Mouse (Mus musculus): ENCODE measurements around the gene Pdia4.
"Not testable (repeated sequence)": the region's sequence is repeated elsewhere in the genome, so short reads cannot be mapped to it uniquely, and the experiment has no call there.

The Pdia4 gene

DNA sequence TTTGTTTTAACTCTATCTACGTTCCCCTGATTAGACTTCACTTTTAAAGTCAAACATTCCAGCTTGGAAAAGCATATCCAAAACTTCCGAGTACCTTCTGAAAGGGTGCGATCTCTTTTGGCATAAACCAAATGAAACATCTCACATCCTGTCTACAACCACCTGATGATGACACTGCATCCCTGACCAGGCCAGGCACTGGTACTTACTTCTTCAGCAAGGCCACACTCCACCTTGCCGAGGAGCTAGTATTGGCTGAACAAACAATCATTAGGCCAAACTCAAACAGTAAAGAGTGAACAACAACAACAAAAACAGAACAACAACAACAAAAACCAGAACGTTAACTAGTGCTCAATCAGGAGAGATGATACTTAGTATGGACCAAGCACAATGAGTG is 1.9 kb downstream of the Pdia4 start:
- DNase-seq (ENCODE audit: low read depth in 2 of 2, low spot score in 2 of 2) = no peak

DNA sequence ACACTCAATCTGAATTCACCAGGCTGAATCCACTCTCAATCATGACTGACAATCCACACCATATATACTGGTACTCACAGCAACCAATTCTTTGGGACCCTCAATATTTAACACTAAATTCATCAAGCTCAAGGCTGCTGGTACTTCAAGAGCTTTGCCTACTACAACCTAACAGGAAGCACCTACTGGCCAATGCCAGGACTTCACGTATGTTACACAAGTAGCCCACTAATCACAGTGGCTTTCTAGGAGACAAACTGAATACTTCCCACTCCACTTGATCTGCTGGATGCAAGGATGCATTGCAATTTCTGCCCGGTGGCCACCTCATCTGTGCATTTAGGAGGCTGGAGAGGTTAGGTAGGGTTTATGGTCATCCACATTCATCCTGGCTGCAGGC is 3.0 kb downstream of the Pdia4 start:
- no peak for DNase-seq (ENCODE audit: low read depth in 2 of 2, low spot score in 2 of 2)

DNA sequence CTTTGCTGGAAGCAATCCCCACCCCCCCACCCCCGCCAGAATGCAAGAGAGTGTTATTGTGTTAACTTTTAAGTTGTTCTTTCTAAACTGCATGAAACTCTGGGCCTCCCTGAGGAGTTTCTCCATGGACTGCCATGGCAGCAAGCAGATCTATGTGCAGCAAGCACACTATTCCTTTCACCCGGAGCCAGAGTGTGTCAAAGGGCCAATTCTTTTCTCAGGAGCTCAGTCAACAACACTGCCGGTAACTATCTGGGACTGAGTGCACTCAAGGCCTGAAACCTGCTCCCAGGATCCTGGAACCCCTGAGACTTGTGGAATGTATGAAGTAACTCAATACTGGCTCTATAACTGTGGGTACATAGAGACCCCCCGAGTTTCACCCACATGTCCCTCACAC is 4.2 kb downstream of the Pdia4 start:
- no peak for DNase-seq (ENCODE audit: low read depth in 2 of 2, low spot score in 2 of 2)

DNA sequence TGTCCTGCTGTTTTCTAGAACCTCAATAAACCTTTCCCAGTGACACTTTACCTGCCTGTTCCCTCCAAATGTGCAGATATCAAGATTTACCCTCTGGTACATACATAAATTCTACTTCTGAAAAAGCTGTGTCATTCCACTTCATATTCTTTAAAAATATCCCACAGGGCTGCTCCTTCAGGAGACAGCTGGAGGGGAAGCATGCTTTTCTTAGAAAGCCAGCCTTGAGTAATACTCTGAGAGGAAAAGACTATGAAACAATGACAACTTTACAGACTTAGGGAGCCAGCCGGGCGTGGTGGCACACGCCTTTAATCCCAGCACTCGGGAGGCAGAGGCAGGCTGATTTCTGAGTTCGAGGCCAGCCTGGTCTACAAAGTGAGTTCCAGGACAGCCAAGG is 4.7 kb downstream of the Pdia4 start:
- DNase-seq (ENCODE audit: low read depth in 2 of 2, low spot score in 2 of 2) = no peak

DNA sequence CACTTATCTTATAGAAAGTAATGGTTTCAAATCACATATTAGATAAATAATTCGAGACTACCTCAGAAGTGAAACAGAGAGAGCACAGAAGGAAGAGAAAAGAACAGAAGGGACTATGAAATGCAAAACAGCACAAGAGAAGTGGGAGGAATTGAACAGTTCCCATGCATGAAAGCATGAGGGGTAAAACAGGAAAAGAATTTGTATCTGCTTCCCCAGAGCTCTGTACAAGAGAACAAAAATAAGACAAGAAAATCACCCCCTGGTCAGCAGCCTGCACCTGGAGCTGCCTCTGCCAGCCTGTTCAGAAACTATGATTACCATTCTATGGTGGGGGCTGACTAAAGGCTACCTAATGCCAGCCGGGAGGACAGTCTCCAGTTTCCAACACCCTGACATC is 5.8 kb downstream of the Pdia4 start:
- no peak for DNase-seq (ENCODE audit: low read depth in 2 of 2, low spot score in 2 of 2)

DNA sequence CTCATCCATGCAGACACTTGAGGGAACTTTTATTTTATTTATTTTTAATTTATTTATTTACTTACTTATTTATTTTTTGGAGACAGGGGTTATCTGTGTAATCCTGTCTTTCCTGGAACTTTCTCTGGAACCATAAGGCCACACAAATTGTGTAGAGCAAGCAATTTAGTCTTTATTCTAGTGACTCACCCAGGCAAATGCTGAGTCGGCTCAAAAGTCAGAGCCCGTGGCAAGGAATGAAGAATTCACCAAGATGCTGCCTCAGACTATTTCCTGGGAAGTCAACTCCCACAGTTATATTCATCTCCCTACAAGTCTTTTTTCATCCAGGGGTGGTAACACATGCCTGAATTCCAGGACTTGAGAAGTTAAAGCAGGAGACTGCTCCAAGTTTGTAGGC is 7.7 kb downstream of the Pdia4 start:
- no peak for DNase-seq (ENCODE audit: low read depth in 2 of 2, low spot score in 2 of 2)

DNA sequence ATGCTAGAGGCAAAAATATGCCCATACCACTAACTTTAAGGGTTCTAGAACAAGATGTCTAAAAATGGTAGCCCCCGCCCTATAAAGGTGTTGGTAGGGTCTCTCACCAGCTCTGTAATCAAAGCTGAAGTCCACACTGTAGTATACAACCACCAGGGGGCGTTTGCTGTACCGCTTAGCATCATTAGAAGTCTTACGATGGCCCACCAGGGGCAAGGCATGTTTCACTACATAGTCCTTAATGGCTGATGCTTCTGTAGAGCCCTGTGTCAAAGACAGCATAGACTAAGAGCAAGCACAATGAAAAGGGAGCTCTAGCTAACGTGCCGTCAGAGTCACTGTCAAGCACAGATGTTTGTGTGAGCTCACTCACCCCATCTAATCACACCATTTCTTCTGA is 14.2 kb downstream of the Pdia4 start:
- peak; percentile 67 to 74 for DNase-seq (ENCODE audit: low read depth in 2 of 2, low spot score in 2 of 2)

DNA sequence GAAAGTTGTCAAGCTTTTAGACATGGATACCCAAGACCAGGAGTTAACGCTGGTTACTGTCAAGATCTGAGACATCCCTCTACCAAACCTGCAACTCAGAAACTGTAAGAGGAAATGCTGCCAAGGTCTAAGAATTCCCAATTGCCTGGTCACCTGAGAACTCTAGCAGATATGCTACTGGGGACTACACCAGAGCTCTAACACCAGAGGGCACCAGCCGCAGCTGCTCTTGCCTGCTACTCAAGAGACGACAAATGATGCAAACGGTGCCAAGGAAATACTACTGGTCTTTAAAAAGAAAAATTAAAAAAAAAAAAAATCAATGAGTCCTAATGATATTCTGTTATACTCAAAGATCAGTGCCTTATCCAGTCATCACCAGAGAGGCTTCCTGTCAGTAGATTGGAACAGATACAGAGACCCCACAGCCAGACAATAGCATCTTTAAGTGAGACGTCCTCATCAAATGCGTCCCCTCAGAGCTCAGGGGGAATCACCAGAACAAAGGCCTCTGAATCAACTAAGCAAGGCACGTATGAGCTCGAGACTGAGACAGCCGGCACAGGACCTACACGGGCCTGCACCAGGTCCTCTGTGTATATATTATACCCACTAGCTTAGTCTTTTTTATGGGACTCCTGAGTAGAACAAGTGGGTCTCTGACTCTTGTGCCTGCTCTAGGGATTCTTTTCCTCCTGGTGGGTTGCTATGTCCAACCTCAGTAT is 19.0 kb downstream of the Pdia4 start:
- DNase-seq (ENCODE audit: low read depth in 2 of 2, low spot score in 2 of 2) = no peak

DNA sequence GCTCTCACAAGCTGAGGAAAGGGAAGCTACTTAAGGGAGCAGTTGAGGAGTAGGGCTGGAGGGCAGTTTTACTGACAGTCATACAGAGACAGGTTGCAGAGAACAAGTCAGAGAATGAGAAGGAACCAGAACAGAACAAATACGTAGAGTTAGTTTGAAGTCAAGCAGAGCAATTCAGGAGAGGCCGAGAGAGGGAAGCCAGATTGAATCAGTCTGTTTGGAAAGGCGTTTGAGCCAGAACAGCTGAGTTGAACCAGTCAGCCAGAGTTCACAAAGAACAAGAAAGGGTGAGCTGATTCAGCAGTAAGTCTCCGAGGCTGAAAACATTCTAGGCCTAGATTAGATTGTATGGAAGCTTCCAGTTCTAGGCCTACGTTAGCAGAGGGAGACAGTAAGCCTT is 19.9 kb downstream of the Pdia4 start:
- no peak for DNase-seq (ENCODE audit: low read depth in 2 of 2, low spot score in 2 of 2)

DNA sequence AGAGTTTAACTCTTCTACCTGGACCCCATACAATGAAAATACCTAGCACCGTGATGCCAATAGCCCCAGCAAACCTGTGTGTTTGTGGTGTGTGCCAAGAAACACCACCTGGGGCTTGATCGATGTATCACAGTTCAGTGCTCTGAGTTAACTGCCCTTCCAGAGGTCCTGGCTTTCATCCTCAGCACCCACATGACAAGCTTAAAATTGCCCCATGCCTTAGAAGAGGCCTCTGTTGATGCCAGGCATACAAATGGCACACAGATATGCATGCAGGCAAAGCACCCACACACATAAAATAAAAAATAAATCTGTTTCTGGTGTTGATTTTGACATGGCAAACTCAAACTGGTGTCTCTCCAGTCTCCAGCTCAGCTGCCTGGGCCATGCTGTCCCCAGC is 20.7 kb downstream of the Pdia4 start:
- DNase-seq (ENCODE audit: low read depth in 2 of 2, low spot score in 2 of 2) = no peak

DNA sequence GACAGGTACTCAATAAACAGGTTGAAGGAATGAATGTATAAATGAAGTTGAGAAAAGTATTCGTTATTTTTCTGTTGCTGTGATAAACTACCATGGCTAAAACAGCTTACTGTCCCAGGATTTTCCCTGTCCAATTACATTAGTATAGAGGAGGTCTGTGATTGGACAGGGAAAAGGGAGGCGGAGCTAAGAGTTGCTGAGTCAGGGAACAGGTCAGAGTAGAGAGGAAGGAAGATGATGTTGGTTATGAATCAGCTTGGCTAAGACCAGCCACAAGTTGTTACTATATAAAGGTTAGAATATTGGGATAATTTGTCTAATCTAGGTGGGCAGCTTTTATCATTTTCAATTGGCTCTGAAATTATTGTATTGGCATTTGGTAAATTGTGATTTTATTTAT is 22.5 kb downstream of the Pdia4 start:
- DNase-seq (ENCODE audit: low read depth in 2 of 2, low spot score in 2 of 2) = no peak

DNA sequence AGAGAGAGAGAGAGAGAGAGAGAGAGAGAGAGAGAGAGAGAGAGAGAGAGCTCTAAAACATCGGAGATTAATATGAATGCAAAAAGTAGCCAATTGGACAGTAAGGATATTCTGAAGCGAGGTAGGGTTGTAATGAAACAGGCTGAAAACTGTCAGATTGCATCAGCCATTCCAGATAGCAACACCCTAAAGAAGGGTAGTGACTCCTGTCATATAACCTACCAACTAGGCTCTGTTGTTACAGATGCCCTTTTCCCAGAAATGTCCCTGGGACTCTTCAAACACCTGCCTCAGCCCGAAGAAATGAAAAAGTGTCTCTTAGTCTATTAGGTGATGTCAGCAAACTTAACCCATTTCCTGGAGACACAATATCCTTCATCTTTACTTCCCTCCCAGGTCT is 24.4 kb downstream of the Pdia4 start:
- no peak for DNase-seq (ENCODE audit: low read depth in 2 of 2, low spot score in 2 of 2)

DNA sequence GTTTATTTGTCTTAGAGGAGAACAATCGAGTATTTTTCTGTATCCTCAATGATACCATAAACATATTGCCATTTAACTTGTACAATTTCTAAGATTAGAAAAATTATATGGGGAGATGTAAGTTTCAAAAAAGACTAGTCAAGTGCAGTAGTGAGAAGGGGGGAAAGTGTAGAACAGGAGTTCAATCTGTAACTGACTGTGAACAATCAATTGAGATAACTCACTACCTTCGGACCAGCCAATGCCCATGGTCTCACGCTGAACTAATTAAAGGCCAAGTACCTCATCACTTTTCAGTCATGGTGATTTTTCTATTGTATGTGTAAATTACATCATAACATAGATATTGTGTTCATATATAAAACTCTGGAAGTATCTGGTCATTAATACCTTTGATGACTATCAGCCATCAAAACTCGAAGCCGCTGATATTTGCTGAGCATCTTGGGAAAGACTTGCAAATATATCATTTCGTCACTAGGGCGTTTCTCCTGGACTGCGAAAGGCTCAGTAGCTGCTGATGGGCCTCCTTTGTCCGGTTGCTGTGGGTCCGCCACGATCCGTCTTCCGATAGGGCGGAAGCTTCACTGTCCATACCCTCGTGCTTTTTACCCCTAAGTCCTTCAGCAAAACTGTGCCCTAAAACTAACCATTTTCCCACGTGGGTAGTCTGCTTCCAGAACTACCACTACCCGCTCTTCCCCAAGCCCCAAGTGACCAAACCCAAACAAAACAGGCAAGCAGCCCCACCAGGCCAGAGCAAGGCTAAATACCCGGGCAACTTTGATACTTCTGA is 25.1 kb downstream of the Pdia4 start:
- DNase-seq (ENCODE audit: low read depth in 2 of 2, low spot score in 2 of 2) = peak; percentile 73 to 76

DNA sequence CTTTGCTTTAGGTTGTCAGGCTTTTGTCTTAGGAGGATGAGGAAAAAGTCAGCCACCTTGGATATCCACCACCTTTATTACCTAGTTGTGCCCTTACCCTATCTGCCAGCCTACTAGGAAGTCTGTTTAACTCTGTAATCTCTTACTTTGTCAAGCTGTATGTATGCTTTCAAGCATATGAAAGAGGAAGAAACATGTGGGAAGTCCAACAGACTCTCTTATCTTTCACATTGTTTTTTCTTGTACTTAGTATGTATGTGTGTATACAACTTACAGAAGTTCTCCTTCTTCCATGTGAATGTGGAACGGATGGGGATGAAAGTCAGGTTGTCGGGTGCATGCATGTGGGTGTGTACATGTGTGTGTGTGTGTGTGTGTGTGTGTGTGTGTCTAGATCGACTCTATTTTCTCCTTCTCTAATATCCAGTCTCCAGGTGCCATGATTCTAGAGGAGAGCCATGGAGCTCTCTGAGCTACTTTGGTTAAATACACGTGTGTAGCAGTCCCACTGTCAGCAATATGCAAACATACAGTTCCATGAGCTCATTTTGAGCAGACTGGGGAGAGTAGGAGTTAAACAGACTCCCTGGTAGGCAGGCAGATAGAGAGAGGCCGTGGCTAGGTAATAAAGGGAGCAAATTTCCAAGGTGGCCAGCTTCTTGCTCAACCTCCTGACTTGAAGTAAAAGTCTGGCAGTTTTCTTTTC is 28.4 kb downstream of the Pdia4 start:
- DNase-seq (ENCODE audit: low read depth in 2 of 2, low spot score in 2 of 2) = no peak

DNA sequence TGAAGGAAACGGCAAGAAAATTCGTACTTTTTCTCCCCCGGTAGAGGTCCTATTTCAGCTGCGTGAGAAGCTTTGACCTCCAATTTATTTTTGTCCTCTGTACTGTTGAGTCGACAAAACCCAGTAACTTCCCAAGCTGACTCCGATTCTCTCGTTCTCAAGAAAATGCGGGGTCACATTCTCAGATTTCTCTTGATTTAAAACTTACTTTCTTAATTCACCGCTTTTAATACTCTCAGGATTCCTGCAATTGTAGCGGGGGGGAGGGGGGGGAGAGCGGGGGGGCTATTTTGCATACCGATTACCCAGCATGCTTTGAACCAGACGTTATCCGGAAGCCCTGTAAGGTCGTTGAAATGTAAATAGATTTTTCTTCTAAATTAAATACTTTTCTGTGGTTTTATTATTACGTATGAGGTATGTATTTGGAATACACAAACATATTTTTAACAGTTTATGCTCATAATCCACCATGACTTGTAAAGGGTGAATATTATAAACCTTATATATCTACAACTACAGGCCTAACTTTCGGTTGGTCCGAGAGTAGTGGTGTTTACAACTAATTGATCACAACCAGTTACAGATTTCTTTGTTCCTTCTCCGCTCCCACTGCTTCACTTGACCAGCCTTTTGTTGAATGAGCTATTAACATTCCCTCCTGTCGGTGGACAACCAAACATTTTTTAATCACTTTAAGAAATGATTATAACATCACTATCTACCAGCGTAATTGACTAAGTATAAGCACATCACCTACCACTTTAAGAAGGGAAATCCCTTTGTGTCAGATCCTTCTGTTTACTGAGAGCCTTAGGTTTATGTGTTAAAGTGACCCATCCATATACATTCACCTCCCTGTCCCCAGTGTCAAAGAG is 31.9 kb downstream of the Pdia4 start:
- peak; percentile 47 to 52 for DNase-seq (ENCODE audit: low read depth in 2 of 2, low spot score in 2 of 2)

DNA sequence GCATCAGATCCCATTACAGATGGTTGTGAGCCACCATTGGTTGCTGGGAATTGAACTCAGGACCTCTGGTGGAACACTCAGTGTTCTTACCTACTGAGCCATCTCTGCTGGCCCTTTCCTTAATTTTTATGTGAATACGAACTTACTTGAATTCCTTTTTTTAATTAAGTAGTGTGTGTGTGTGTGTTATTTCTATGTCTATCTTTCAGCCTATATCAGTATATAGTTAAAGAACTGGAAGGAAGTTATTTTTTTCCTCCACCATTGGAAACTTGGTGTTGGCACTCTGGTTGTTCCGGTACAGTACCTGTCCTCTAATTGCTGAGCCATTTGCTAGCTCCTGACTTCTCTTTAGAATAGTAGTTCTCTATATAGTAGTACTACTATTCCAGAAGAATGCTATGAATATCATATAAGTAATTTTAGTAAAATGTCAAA is 32.6 kb downstream of the Pdia4 start:
- no peak for DNase-seq (ENCODE audit: low read depth in 2 of 2, low spot score in 2 of 2)

DNA sequence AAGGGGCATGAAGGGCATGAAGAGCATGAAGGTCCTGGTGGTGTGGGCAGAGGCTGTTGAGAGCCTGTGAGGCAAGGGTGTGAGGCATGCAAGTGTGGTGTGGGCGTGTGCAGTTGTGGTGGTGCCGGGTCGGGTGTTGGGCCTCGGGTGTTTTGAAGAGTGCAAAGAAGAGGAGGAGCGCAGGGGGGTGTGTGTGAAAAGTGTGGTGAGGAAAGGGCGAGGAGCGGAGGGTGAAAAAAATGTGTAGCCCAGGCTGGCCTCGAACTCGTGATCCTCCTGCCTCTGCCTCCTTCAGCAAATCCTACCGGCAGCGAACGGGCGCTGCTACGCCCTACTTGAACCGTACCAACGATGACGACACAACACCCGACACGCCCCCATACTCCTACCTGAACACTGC is 41.5 kb downstream of the Pdia4 start:
- peak in 1 of 2 experiments; percentile 1 for DNase-seq (ENCODE audit: low read depth in 2 of 2, low spot score in 2 of 2)

DNA sequence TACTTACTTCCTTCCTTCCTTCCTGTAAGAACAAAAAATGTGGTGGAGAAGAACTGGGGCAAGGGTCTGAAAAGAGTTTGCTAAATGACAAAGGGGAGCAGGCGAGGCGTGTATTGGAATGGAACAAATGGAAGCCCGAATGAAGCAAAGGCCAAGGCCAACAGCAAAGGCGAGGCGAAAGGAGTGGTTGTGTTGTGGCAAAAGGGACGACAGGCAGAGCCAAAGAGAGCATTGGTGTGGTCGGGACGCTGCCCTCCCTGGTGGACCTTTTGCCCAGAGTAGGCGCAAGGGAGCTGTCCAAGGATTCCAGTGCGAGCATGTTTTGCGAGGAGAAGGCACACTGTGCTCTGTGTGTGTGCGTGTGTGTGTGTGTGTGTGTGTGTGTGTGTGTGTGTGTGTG is 42.1 kb downstream of the Pdia4 start:
- not testable (repeated sequence) for DNase-seq (ENCODE audit: low read depth in 2 of 2, low spot score in 2 of 2)

DNA sequence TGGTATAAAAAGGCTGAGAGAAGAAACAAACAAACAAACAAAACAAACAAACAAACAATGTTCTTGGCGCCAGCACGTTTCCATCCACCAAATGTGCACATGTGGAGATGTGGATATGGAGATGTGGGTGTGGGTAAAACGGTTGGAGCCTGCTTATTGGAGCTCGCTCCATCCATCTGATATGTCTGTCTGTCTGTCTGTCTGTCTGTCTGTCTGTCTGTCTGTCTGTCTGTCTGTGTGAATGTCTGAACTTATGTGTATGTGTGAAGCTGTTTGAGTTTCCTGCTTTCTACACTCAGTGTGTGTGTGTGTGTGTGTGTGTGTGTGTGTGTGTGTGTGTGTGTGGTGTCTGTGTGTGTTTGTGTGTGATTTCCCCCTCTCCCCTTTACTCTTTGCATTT is 43.4 kb downstream of the Pdia4 start:
- not testable (repeated sequence) for DNase-seq (ENCODE audit: low read depth in 2 of 2, low spot score in 2 of 2)

DNA sequence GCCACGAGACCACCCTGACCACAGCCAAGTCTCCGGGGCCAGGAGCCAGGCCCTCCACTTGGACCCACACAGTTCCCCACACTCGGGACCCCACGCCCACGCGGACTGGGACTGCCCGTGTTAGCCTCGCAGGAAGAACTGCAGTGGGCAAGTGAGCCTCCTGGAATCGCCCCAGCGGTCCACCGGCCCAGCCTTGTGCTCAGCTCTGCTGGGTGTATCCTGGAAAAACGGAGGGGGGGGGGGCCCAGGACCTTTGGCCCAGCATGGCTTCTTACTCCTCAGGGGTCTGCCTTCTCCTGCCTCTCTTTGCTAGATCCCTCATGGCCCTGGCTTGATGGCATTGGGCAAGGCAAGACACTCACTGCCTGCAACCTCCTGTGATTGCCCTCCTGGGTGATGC is 44.7 kb downstream of the Pdia4 start:
- not testable (repeated sequence) for DNase-seq (ENCODE audit: low read depth in 2 of 2, low spot score in 2 of 2)

DNA sequence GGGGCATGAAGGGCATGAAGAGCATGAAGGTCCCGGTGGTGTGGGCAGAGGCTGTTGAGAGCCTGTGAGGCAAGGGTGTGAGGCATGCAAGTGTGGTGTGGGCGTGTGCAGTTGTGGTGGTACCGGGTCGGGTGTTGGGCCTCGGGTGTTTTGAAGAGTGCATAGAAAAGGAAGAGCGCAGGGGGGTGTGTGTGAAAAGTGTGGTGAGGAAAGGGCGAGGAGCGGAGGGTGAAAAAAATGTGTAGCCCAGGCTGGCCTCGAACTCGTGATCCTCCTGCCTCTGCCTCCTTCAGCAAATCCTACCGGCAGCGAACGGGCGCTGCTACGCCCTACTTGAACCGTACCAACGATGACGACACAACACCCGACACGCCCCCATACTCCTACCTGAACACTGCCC is 45.9 kb downstream of the Pdia4 start:
- not testable (repeated sequence) for DNase-seq (ENCODE audit: low read depth in 2 of 2, low spot score in 2 of 2)

Data from CD8-positive naive resting alpha-beta T cell, adult 2 months (primary cell).